Mouse (Mus musculus) neural tube, embryonic 15.5 days (tissue): Measurements from ENCODE around the gene Rpl6. TPM values are rescaled to one million over a fixed set of nuclear protein-coding genes. Genes with fewer than 3 reads are reported as not detected.
"Not testable (repeated sequence)": the region's sequence is repeated elsewhere in the genome, so short reads cannot be mapped to it uniquely, and the experiment has no call there.

Experiments used
- ATAC-seq: fragments of 200-750 bp; cut with Nextera tagmentation; 2 replicates; pipeline ENCODE4 v1.8.0; 2017; ENCODE audit warnings: mild to moderate bottlenecking, moderate TSS enrichment, moderate library complexity; ENCODE audit not compliant: low FRiP score
- H3K27ac ChIP-seq: fragments of 300-500 bp; sonication (generic); replicated peaks from 2 replicates; pipeline ENCODE4 v1.5.1; 2015; ENCODE audit warnings: mild to moderate bottlenecking, inconsistent platforms
- H3K27me3 ChIP-seq: fragments of 300-500 bp; sonication (generic); replicated peaks from 2 replicates; pipeline ENCODE4 v1.6.1; 2015; ENCODE audit warnings: inconsistent platforms
- H3K36me3 ChIP-seq: fragments of 300-500 bp; sonication (generic); 2 replicates; pipeline ENCODE4 v1.6.1; 2015; ENCODE audit warnings: inconsistent platforms
- H3K4me1 ChIP-seq: fragments of 300-500 bp; sonication (generic); 2 replicates; pipeline ENCODE4 v1.6.1; 2015; ENCODE audit warnings: inconsistent platforms
- H3K4me2 ChIP-seq: fragments of 300-500 bp; sonication (generic); 2 replicates; pipeline ENCODE4 v1.6.1; 2015; ENCODE audit warnings: inconsistent platforms, mild to moderate bottlenecking, moderate library complexity
- H3K4me3 ChIP-seq: fragments of 300-500 bp; sonication (generic); replicated peaks from 2 replicates; pipeline ENCODE4 v1.5.1; 2015; ENCODE audit warnings: mild to moderate bottlenecking, inconsistent platforms
- H3K9ac ChIP-seq: fragments of 300-500 bp; sonication (generic); replicated peaks from 2 replicates; pipeline ENCODE4 v1.6.1; 2015; ENCODE audit warnings: mild to moderate bottlenecking, inconsistent platforms
- H3K9me3 ChIP-seq: fragments of 300-500 bp; sonication (generic); replicated peaks from 2 replicates; pipeline ENCODE4 v1.6.1; 2016; ENCODE audit warnings: inconsistent platforms
- WGBS: fragments of 180-500 bp; shearing (Covaris S2); methylation state at CpG from one replicate; pipeline ENCODE4 v1.1.7; 2015; ENCODE audit warnings: mixed read lengths; 5-methylcytosine and 5-hydroxymethylcytosine counted together
- polyA plus RNA-seq: library from polyadenylated mRNA; unstranded; fragments of >200 nt; fragmentation: Nextera tagmentation; extraction: Ambion mirVana; gene quantifications from 2 replicates; pipeline ENCODE4 v1.2.1, GENCODE M21; 2015

Rpl6 gene
- polyA plus RNA-seq, 1 experiment from 2014 or later, result 343 TPM

DNA sequence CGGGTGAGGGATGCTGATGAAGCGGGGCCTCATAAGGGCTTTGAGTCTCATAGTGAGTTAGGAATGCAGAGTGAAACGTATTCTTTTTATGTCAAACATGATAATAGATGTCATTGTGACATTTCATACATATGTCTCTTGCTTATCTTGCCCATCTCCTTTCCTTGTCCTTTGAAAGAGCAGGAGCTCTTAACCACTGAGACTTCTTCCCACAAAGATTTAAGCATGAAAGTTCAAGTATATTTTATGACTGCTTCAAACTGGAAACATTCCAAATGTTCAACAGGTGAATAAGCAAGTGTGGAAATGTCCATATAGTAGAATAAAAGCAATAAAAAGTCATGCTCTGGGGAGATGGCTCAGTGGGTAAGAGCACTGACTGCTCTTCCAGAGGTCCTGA lies 22.1 kb downstream of the Rpl6 start:
- Histone ChIP-seq H3K27ac (no peak overlapping the region), H3K9ac (no peak overlapping the region), H3K4me3 (no peak overlapping the region), H3K4me2 (no peak overlapping the region), H3K4me1 (peaks cover 21% of the 10 kb centered on the region), H3K36me3 (no peaks in the 10 kb centered on the region), H3K9me3 (no peaks in the 10 kb centered on the region), H3K27me3 (no peaks in the 10 kb centered on the region)
- WGBS, result 77% methylated on average over 3 of the region's 3 CpGs
- no peak for ATAC-seq

DNA sequence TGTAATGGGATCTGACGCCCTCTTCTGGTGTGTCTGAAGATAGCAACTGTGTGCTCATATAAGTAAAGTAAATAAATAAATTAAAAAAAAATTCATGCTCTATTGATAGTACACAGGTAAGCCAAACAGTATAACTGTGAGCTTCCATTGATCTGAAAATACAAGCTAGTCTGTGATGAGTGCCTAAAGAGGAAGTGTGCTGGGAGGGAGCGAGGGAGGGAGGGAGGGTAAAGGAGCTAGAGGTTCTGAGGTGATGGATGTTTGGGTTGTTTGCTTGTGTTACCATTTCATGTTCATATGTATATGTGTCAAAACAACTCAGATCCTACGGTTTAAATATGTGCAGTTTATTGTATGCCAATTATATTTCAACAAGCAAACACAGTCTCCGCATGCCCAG lies 22.6 kb downstream of the Rpl6 start:
- H3K27ac ChIP-seq, result no peak overlapping the region
- 86% methylated on average over 4 of the region's 4 CpGs for WGBS
- no peak overlapping the region for H3K9ac ChIP-seq
- peaks cover 17% of the 10 kb centered on the region for H3K4me1 ChIP-seq
- H3K4me3 ChIP-seq, result no peak overlapping the region
- H3K4me2 ChIP-seq, result no peak overlapping the region
- H3K36me3 ChIP-seq, result no peaks in the 10 kb centered on the region
- H3K27me3 ChIP-seq, result no peaks in the 10 kb centered on the region
- no peaks in the 10 kb centered on the region for H3K9me3 ChIP-seq
- ATAC-seq, result no peak

DNA sequence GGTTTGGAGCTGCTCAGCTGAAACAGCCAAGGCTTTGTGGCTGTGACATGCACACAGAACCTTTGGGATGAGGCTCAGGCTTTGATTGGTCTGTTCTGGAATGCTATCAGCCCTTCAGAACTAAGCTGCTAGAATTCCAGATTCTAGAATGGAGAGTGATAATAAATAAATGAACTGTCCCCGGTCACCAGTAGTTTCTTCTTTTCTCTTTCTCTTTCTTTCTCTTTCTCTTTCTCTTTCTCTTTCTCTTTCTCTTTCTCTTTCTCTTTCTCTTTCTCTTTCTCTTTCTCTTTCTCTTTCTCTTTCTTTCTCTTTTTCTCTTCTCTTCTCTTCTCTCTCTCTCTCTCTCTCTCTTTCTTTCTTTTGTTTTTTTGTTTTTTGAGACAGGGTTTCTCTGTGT lies 23.0 kb downstream of the Rpl6 start:
- not testable (repeated sequence) for ATAC-seq
- 91% methylated on average over 1 of the region's 1 CpGs for WGBS
- peaks cover 12% of the 10 kb centered on the region for H3K4me1 ChIP-seq

DNA sequence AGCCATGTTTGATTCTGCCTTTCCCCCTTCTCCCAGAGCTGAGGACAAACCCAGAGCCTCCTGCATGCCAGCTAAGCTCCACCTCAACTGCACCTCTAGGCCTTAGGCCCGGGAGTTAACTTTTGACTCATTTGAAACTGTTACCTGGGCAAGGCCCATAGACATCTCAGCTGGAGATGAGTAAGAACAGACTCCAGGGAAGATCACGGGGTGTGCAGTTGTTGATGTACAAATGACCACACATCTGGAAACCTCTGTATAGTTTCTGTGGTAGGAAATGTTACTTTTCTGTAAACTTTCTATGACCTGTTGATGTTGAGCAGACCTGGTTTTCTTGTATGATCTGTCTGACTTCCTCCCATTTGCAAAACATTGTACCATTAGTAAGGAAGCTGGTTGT lies 24.9 kb downstream of the Rpl6 start:
- no peak overlapping the region for H3K27ac ChIP-seq
- ATAC-seq, result no peak
- H3K36me3 ChIP-seq, result no peaks in the 10 kb centered on the region
- no peaks in the 10 kb centered on the region for H3K9me3 ChIP-seq
- no peak overlapping the region for H3K9ac ChIP-seq
- no peaks in the 10 kb centered on the region for H3K27me3 ChIP-seq
- no peak overlapping the region for H3K4me2 ChIP-seq
- 0 out of 2 replicates have a peak, but pooled peaks cover 4% of the 10 kb centered on the region for H3K4me1 ChIP-seq
- 87% methylated on average over 2 of the region's 2 CpGs for WGBS
- no peak overlapping the region for H3K4me3 ChIP-seq

More for the DNA sequence above, 23.0 kb downstream of the Rpl6 start:
- H3K9me3 ChIP-seq, H3K36me3 ChIP-seq, H3K4me2 ChIP-seq, H3K27ac ChIP-seq, H3K9ac ChIP-seq, H3K4me3 ChIP-seq, H3K27me3 ChIP-seq: not testable (repeated sequence)

DNA sequence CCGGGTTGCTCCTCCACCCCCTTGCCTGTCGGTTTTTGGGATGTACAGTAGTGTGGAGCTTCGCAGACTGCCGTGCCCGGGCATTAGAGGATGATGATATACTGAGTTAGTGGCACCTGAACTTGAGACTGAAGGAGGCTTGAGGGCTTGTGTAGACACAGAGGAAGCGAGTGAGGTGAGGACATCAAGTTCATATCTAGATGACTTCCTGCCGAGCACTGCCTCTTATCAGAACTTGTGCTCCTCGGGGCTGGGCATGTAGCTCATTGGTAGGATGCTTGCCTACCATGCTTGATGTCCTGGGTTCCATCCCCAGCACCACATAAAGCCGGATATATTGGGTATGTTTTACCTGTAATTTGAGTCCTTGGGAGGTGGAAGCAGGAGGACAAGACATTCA lies 26.5 kb downstream of the Rpl6 start:
- Histone ChIP-seq H3K27ac (no peak overlapping the region), H3K4me2 (no peak overlapping the region), H3K27me3 (no peaks in the 10 kb centered on the region), H3K36me3 (no peaks in the 10 kb centered on the region), H3K4me1 (0 out of 2 replicates have a peak, but pooled peaks cover under 1% of the 10 kb centered on the region), H3K9ac (no peak overlapping the region), H3K9me3 (no peaks in the 10 kb centered on the region), H3K4me3 (no peak overlapping the region)
- 91% methylated on average over 9 of the region's 9 CpGs for WGBS
- no peak for ATAC-seq

DNA sequence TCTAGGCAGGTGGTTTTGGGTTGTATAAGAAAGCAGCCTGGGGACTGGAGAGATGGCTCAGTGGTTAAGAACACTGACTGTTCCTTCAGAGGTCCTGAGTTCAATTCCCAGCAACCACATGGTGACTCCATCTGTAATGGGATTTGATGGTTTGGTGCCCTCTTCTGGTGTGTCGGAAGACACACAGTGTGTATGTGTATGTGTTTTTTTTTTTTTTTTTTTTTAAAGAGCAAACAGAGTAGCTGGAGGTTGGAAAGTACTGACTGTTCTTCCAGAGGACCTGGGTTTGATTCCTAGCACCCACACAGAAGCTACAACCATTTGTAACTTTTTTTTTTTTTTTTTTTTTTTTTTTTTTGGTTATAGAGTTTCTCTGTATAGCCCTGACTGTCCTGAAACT lies 28.5 kb downstream of the Rpl6 start:
- no peak for ATAC-seq
- H3K4me3 ChIP-seq, result no peak overlapping the region
- 100% methylated on average over 1 of the region's 1 CpGs for WGBS
- no peaks in the 10 kb centered on the region for H3K4me1 ChIP-seq
- H3K9ac ChIP-seq, result no peak overlapping the region
- H3K27ac ChIP-seq, result no peak overlapping the region
- H3K27me3 ChIP-seq, result no peaks in the 10 kb centered on the region
- no peaks in the 10 kb centered on the region for H3K36me3 ChIP-seq
- H3K4me2 ChIP-seq, result no peak overlapping the region
- H3K9me3 ChIP-seq, result no peaks in the 10 kb centered on the region

DNA sequence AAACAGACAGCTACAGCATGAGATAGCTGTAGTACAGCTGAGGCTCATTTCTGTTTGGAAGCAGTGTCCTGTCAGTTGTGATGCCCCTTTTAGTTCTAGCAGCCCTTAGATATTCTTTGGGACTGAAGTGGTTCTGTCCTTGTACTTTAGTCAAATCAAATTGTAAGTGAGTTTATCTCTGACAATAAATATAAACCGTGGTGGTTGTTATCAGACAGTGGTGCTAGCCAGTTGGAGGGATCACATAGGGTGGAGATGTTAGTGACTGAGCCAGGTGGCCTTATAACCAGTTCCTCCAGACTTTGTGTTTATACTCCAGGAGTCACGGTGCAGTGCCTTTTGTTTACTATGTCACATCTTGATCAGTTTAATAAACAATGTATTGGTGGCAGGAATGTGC lies 29.4 kb downstream of the Rpl6 start:
- Histone ChIP-seq H3K4me2 (no peak overlapping the region), H3K36me3 (no peaks in the 10 kb centered on the region), H3K9me3 (no peaks in the 10 kb centered on the region), H3K27me3 (no peaks in the 10 kb centered on the region), H3K27ac (no peak overlapping the region), H3K9ac (no peak overlapping the region), H3K4me1 (no peaks in the 10 kb centered on the region), H3K4me3 (no peak overlapping the region)
- ATAC-seq, result no peak
- 85% methylated on average over 2 of the region's 2 CpGs for WGBS

DNA sequence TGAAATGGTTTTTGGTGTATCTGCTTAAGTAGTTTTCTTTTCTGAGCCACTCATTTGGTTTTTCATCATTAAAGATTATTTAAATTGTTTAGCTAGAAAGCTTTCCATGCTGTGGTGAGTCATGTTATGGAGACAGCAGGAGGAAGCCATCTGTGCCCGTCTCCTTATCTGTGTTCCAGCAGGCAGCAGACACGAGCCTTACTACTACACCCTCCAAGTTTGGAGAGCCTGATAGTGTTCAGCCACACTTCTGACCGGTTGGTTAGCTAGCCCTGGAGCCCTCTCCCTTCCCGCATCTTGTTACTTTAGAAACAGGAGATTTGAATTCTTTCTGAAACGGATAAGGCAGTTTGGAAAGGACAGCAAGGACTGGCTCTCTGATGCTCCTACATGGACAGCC lies 31.9 kb downstream of the Rpl6 start:
- Histone ChIP-seq H3K9ac (no peak overlapping the region), H3K4me1 (no peaks in the 10 kb centered on the region), H3K9me3 (no peaks in the 10 kb centered on the region), H3K27me3 (no peaks in the 10 kb centered on the region), H3K36me3 (no peaks in the 10 kb centered on the region), H3K4me2 (no peak overlapping the region), H3K4me3 (no peak overlapping the region), H3K27ac (no peak overlapping the region)
- WGBS, result 81% methylated on average over 5 of the region's 5 CpGs
- no peak for ATAC-seq

DNA sequence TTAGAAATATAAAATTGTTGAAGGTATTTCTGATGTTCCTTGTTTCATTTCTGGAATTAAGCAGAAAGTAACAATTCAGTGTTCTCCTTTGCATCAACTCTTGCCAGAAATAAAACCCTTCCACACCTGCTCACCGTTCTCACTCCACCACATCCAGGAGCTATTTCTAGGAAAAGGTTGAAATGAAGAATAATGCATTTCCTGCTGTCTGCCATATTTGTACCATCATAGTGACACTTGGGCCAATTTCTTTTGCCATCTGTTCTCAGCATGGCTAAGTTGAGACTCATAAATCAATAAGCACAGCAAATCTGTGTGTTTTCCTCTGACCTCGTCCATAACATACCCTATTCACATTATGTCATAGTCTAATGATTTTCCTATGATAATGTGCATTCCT lies 33.9 kb downstream of the Rpl6 start:
- Histone ChIP-seq H3K9me3 (no peaks in the 10 kb centered on the region), H3K9ac (no peak overlapping the region), H3K27me3 (no peaks in the 10 kb centered on the region), H3K36me3 (no peaks in the 10 kb centered on the region), H3K4me2 (no peak overlapping the region), H3K4me3 (no peak overlapping the region), H3K4me1 (no peaks in the 10 kb centered on the region), H3K27ac (no peak overlapping the region)
- WGBS, result 66% methylated on average over 2 of the region's 2 CpGs
- no peak for ATAC-seq

DNA sequence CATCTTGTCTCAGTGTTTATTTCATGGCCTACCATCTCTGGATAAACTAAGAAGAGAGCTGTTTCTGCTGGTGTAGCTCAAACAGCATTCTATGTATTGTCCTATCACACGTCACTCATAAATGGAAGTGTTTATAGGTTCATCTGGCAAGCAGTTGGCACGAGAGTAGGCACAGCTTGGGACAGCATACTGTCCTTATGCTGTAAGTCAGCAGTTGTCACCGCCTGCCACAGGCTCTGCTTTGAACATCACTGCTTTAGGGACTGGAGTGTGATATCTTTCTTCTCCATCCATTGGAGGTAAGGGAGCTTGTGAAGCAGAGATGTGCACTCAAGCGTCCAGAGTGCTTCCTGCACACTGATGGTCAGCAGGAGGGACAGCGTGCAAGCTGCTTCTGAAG lies 35.6 kb downstream of the Rpl6 start:
- ATAC-seq, result no peak
- no peak overlapping the region for H3K27ac ChIP-seq
- H3K4me1 ChIP-seq, result no peaks in the 10 kb centered on the region
- no peak overlapping the region for H3K9ac ChIP-seq
- no peaks in the 10 kb centered on the region for H3K36me3 ChIP-seq
- 81% methylated on average over 5 of the region's 5 CpGs for WGBS
- H3K9me3 ChIP-seq, result no peaks in the 10 kb centered on the region
- no peak overlapping the region for H3K4me2 ChIP-seq
- H3K27me3 ChIP-seq, result no peaks in the 10 kb centered on the region
- no peak overlapping the region for H3K4me3 ChIP-seq

DNA sequence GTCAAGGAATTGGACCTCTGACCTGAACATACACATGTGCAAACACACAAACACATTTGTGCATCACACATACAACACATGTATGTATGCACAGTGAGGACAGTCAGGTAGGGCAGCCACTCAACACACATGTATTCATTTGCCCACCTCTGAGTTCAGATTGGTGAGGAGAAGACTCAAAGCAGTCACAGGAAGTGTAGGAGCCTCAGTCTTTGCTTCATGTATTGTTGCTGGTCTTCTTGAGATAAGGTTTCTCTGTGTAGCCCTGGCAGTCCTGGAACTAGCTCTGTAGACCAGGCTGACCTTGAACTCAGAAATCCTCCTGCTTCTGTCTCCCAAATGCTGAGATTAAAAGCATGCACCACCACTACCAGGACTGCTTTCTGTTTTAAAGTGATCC lies 36.9 kb downstream of the Rpl6 start:
- Histone ChIP-seq H3K36me3 (no peaks in the 10 kb centered on the region), H3K9me3 (no peaks in the 10 kb centered on the region), H3K27me3 (no peaks in the 10 kb centered on the region), H3K4me3 (no peak overlapping the region), H3K27ac (no peak overlapping the region), H3K4me1 (0 out of 2 replicates have a peak, but pooled peaks cover 1% of the 10 kb centered on the region), H3K4me2 (no peak overlapping the region), H3K9ac (no peak overlapping the region)
- no peak for ATAC-seq

DNA sequence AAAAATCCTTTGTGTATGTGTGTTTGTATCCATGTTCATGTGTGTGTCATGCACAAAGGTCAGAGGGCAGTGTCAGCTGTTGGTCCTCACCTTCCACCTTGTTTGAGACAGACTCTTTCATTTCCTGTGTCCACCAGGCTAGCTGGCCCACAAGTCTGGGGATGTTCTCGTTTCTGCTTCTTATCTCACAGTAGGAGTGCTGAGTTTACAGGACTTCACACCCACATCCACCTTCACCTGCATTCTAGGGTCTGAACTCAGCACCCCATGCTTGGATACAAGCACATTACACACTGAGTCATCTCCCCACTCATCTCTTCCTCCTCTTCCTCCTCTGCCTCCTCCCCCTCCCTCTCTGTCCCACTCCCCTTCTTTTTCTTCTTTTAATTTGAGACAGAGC lies 38.0 kb downstream of the Rpl6 start:
- no peak overlapping the region for H3K4me3 ChIP-seq
- H3K36me3 ChIP-seq, result no peaks in the 10 kb centered on the region
- no peaks in the 10 kb centered on the region for H3K27me3 ChIP-seq
- H3K9ac ChIP-seq, result no peak overlapping the region
- no peaks in the 10 kb centered on the region for H3K9me3 ChIP-seq
- H3K4me2 ChIP-seq, result no peak overlapping the region
- H3K27ac ChIP-seq, result no peak overlapping the region
- no peak for ATAC-seq
- 48% methylated on average over 1 of the region's 1 CpGs for WGBS
- H3K4me1 ChIP-seq, result 0 out of 2 replicates have a peak, but pooled peaks cover 2% of the 10 kb centered on the region

DNA sequence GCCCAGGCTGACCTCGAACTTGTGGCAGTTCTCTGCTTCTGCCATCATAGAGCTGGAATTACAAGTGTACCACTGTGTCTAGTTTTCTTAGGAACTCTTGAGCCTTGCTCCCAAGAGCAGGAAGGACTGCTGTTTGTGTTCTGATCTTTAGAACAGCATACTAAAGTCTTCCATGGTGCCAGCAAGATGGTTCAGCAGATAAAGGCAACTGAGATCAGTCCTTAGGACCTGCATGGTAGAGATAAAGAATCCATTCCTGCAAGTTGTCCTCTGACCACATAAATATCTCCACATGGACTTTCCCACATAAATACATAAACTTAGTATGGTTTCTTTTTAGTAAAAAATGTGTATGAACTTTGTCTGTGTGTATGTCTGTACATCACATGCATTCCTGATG lies 38.4 kb downstream of the Rpl6 start:
- ATAC-seq, result no peak
- no peaks in the 10 kb centered on the region for H3K9me3 ChIP-seq
- no peak overlapping the region for H3K4me3 ChIP-seq
- no peak overlapping the region for H3K27ac ChIP-seq
- 89% methylated on average over 1 of the region's 1 CpGs for WGBS
- H3K27me3 ChIP-seq, result no peaks in the 10 kb centered on the region
- no peaks in the 10 kb centered on the region for H3K36me3 ChIP-seq
- H3K4me2 ChIP-seq, result no peak overlapping the region
- H3K4me1 ChIP-seq, result 0 out of 2 replicates have a peak, but pooled peaks cover 2% of the 10 kb centered on the region
- no peak overlapping the region for H3K9ac ChIP-seq
